Mouse (Mus musculus) neutrophil, adult 59 days (primary cell): ENCODE results near the gene Pik3r5. TPM values are rescaled to one million over a fixed set of nuclear protein-coding genes. Genes with fewer than 3 reads are reported as not detected.

ENCODE experiments used
- total RNA-seq, 2 experiments: library from RNA; stranded (reverse); gene quantifications; 1 replicate in 1 of 2; 2 replicates in 1 of 2; pipeline ENCODE4 v1.2.4; 2023

The Pik3r5 gene
- total RNA-seq, result 10 to 100 TPM; 89.1 to 99.7 TPM

DNA sequence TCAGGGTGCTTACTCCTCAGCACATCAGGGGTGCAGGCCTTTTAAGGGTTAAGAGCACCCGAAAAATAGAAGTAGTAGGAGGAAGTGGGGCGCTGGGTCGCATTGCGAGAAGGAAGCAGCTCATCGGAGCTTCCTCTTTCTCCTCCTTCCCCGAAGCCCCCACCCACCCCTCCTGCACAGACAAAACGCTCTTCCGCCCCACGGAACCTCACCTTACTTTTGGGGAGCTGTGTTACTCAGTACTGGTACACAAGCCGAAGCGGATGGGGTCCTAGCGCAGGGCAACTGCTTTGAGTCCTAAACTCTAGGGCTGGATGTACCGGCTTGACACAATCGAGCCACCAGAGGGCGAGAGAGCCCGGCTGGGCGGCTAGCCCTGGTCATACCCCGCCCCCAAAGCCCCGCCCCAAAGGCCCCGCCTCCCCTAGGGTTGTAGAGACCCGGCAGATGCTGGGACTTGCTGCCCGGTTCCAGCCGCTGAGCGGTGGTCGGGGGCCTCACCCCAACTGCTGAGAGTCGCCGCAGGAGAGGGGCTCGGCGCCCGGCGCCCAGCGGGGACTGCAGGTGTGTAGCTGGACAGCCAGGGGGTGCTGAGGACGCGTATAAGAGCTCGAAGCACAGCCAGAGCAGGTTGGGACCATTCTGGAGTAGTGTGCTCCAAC is at the start of gene Pik3r5:
Gene Pik3r5 (plus strand): TSS at position 423 of the 662 bp plus-strand sequence.

DNA sequence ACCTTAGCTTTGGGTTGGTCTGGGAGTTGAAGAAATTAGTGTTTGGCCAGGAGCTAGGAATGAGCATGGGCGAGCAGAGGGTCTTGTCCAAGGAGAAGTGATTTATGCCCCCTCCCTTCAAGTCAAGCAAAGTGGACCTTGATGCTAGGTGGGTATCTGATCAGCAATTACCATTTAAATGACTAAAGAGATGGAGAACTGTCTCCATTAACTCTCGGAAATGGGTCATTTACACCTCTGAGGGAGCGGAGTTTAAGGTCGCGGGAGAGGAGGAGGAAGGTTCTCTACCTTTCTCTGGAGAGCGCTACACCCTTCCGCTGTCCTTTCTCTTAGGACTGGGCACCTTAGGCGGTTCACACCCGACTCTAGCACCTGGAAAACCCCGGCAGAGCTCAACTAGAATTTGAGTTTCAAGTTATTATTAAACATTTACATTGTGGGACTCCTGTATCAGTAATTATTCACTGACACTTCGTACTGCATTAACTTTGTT is 31.1 kb upstream of the Pik3r5 start, which contains the start of gene Ntn1:
Gene Ntn1 (minus strand): TSS at position 97 of the 493 bp plus-strand sequence.

DNA sequence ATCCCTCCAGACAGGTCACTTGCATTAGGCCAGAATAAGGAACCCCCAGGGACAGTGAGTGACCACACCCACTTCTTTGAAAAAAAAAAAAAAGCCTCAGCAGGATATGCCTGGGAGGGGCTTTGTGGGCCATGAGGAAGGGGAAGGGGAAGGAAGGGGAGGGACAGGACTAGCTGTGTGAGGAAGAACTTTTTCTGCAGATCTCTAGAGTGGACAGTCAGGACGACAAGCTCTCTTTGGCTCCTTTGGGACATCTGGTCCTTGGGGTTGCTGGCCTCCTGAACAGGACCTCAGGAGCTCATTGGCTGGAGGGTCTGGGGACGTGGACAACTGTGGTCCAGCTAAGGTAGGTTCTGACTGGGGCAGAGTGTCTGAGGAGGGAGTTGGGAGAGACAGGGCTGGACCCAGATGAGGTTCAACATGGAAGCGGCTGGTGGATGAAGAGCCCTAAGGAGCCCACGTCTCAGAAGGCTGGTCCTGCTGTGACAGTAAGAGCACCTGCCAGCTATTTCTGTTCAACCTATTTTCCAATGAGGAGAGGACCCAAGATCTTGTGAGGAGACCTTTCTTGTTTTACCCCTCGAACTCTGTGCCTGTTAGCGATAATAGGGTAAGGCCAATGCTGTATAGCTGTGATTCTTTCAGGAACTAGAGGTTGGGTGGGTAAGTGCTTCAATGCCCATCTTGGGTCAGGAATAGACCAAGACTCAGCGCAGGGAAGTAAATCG is 71.1 kb downstream of the Pik3r5 start, which contains the start of gene Pik3r6:
Gene Pik3r6 (plus strand): TSS at position 118 of the 728 bp plus-strand sequence.

Other genes starting within 250 kb of the Pik3r5 start
- gene Ntn1, start 31.3 kb upstream of the Pik3r5 start, total RNA-seq, result under 1 TPM in 1 of 2 experiments, not detected in 1; 0.27 TPM
- gene Pik3r6, start 70.9 kb downstream of the Pik3r5 start, total RNA-seq, result 10 to 100 TPM; 58.0 to 67.0 TPM
- 1 to 10 TPM; 3.2 to 3.6 TPM for gene Mfsd6l, start 124.1 kb downstream of the Pik3r5 start, total RNA-seq
- not detected for gene Ccdc42, start 154.9 kb downstream of the Pik3r5 start, total RNA-seq